Mouse (Mus musculus) hindbrain, embryonic 10.5 days (tissue): ENCODE data around the gene Kifc5b. TPM values are rescaled to one million over a fixed set of nuclear protein-coding genes. Genes with fewer than 3 reads are reported as not detected.
"Not testable (repeated sequence)": the region's sequence is repeated elsewhere in the genome, so short reads cannot be mapped to it uniquely, and the experiment has no call there.

Source experiments
- DNase-seq: peaks from one replicate; pipeline ENCODE4 v3.0.0-alpha.2; 2017; ENCODE audit warnings: low spot score
- H3K27ac ChIP-seq: fragments of 300-500 bp; sonication (generic); 2 replicates; pipeline ENCODE4 v1.5.1; 2016; ENCODE audit warnings: mild to moderate bottlenecking, moderate library complexity
- H3K27me3 ChIP-seq: fragments of 300-500 bp; sonication (generic); 2 replicates; pipeline ENCODE4 v1.6.1; 2016; ENCODE audit warnings: mild to moderate bottlenecking; ENCODE audit not compliant: poor library complexity, insufficient read depth, severe bottlenecking
- H3K36me3 ChIP-seq: fragments of 300-500 bp; sonication (generic); 2 replicates; pipeline ENCODE4 v1.6.1; 2016; ENCODE audit warnings: mild to moderate bottlenecking, moderate library complexity
- H3K4me1 ChIP-seq: fragments of 300-500 bp; sonication (generic); replicated peaks from 2 replicates; pipeline ENCODE4 v1.6.1; 2016; ENCODE audit warnings: mild to moderate bottlenecking
- H3K4me3 ChIP-seq: fragments of 300-500 bp; sonication (generic); 2 replicates; pipeline ENCODE4 v1.5.1; 2016; ENCODE audit warnings: mild to moderate bottlenecking, moderate library complexity
- H3K9me3 ChIP-seq: fragments of 300-500 bp; sonication (generic); 2 replicates; pipeline ENCODE4 v1.6.1; 2016; ENCODE audit warnings: mild to moderate bottlenecking, moderate library complexity
- WGBS: fragments of 180-500 bp; shearing (Covaris S2); methylation state at CpG from one replicate; pipeline ENCODE4 v1.1.7; 2016; 5-methylcytosine and 5-hydroxymethylcytosine counted together
- polyA plus RNA-seq: library from polyadenylated mRNA; unstranded; fragments of >200 nt; fragmentation: Nextera tagmentation; extraction: Ambion mirVana; gene quantifications from 2 replicates; pipeline ENCODE4 v1.2.1, GENCODE M21; 2016

Kifc5b gene
- polyA plus RNA-seq, 1 experiment from 2014 or later: 9.2 TPM

GRCm38 (mm10) chr17:26971247-26971905 is 54.5 kb downstream of the Kifc5b start:
- H3K4me1 ChIP-seq: peaks cover 52% of the 10 kb centered on the region
- WGBS: 59% methylated on average over 8 of the region's 8 CpGs
- no peak for DNase-seq
- no peaks in the 10 kb centered on the region for H3K27me3 ChIP-seq
- peaks cover 68% of the 10 kb centered on the region for H3K36me3 ChIP-seq
- peak overlapping the region; percentile 29; the same call in 1 of the 2 replicates for H3K27ac ChIP-seq
- H3K9me3 ChIP-seq: no peaks in the 10 kb centered on the region
- peak overlapping the region; percentile 92 for H3K4me3 ChIP-seq

- Histone ChIP-seq H3K9me3 (no peaks in the 10 kb centered on the region), H3K27me3 (no peaks in the 10 kb centered on the region), H3K36me3 (peaks cover 68% of the 10 kb centered on the region), H3K27ac (peak overlapping the region; percentile 90), H3K4me1 (peaks cover 52% of the 10 kb centered on the region), H3K4me3 (peak overlapping the region; percentile 92)
- 10% methylated on average over 3 of the region's 3 CpGs for WGBS
- no peak for DNase-seq
These were observed 55.2 kb downstream of the Kifc5b start for GRCm38 (mm10) chr17:26972107-26972506.

GRCm38 (mm10) chr17:26972703-26973574 is 56.0 kb downstream of the Kifc5b start, which contains the start of gene Zbtb9:
Gene Zbtb9 (plus strand): TSS chr17:26973167.
- WGBS: under 1% methylated on average over 75 of the region's 75 CpGs
- peak; percentile 96 for DNase-seq
- peak within 1 kb of the TSS; percentile 90 for H3K27ac ChIP-seq
- H3K4me3 ChIP-seq: peak within 1 kb of the TSS; percentile 92
- H3K4me1 ChIP-seq: peaks cover 52% of the 10 kb centered on the region
- H3K36me3 ChIP-seq: peaks cover 68% of the 10 kb centered on the region
- no peaks in the 10 kb centered on the region for H3K27me3 ChIP-seq
- H3K9me3 ChIP-seq: no peaks in the 10 kb centered on the region

- Histone ChIP-seq H3K27me3 (no peaks in the 10 kb centered on the region), H3K9me3 (no peaks in the 10 kb centered on the region), H3K4me1 (peaks cover 52% of the 10 kb centered on the region), H3K4me3 (peak overlapping the region; percentile 92; the same call in 1 of the 2 replicates), H3K27ac (no peak overlapping the region), H3K36me3 (peaks cover 68% of the 10 kb centered on the region)
- no peak for DNase-seq
- WGBS: 94% methylated on average over 15 of the region's 15 CpGs
These were observed 57.7 kb downstream of the Kifc5b start for GRCm38 (mm10) chr17:26974547-26974946.

- H3K4me1 ChIP-seq: peaks cover 52% of the 10 kb centered on the region
- H3K9me3 ChIP-seq: no peaks in the 10 kb centered on the region
- no peak overlapping the region for H3K27ac ChIP-seq
- H3K27me3 ChIP-seq: no peaks in the 10 kb centered on the region
- peaks cover 70% of the 10 kb centered on the region for H3K36me3 ChIP-seq
- DNase-seq: no peak
- no peak overlapping the region for H3K4me3 ChIP-seq
These were observed 58.5 kb downstream of the Kifc5b start for GRCm38 (mm10) chr17:26975415-26975814.

- peaks cover 70% of the 10 kb centered on the region for H3K36me3 ChIP-seq
- H3K27me3 ChIP-seq, H3K4me3 ChIP-seq, H3K27ac ChIP-seq, H3K9me3 ChIP-seq, DNase-seq: not testable (repeated sequence)
- WGBS: 93% methylated on average over 6 of the region's 6 CpGs
- H3K4me1 ChIP-seq: peaks cover 36% of the 10 kb centered on the region
These were observed 60.5 kb downstream of the Kifc5b start for GRCm38 (mm10) chr17:26977354-26977753.

GRCm38 (mm10) chr17:26979426-26979825 is 62.5 kb downstream of the Kifc5b start:
- WGBS: 80% methylated on average over 2 of the region's 2 CpGs
- Histone ChIP-seq H3K9me3 (no peaks in the 10 kb centered on the region), H3K27me3 (no peaks in the 10 kb centered on the region), H3K27ac (no peak overlapping the region), H3K36me3 (peaks cover 67% of the 10 kb centered on the region), H3K4me3 (no peak overlapping the region), H3K4me1 (peaks cover 18% of the 10 kb centered on the region)
- no peak for DNase-seq

- no peak overlapping the region for H3K4me3 ChIP-seq
- H3K4me1 ChIP-seq: peaks cover 3% of the 10 kb centered on the region; the same call in 1 of the 2 replicates
- WGBS: 80% methylated on average over 2 of the region's 2 CpGs
- no peaks in the 10 kb centered on the region for H3K27me3 ChIP-seq
- H3K27ac ChIP-seq: no peak overlapping the region
- no peaks in the 10 kb centered on the region for H3K9me3 ChIP-seq
- no peak for DNase-seq
- peaks cover 51% of the 10 kb centered on the region for H3K36me3 ChIP-seq
These were observed 64.2 kb downstream of the Kifc5b start for GRCm38 (mm10) chr17:26981050-26981449.

Other genes with a start within 250 kb of the Kifc5b start
- 3.4 and 4.6 TPM in 2 replicates for gene Crebrf, start 201.4 kb upstream of the Kifc5b start, polyA plus RNA-seq
- gene Bnip1, start 136.0 kb upstream of the Kifc5b start, polyA plus RNA-seq: 48.4 and 54.3 TPM in 2 replicates
- gene Nkx2-5, start 72.1 kb upstream of the Kifc5b start, polyA plus RNA-seq: 0.21 TPM in 1 of 2 replicates, not detected in the other
- gene Phf1, start 16.0 kb downstream of the Kifc5b start, polyA plus RNA-seq: 4.5 and 8.2 TPM in 2 replicates
- 186 and 189 TPM in 2 replicates for gene Cuta, start 22.5 kb downstream of the Kifc5b start, polyA plus RNA-seq
- gene Syngap1, start 24.2 kb downstream of the Kifc5b start, polyA plus RNA-seq: 2.0 TPM in 2 replicates
- 16.5 and 19.9 TPM in 2 replicates for gene Zbtb9, start 56.1 kb downstream of the Kifc5b start, polyA plus RNA-seq
- 2.9 and 6.6 TPM in 2 replicates for gene Bak1, start 111.9 kb downstream of the Kifc5b start, polyA plus RNA-seq
- 1.8 and 2.0 TPM in 2 replicates for gene Itpr3, start 140.2 kb downstream of the Kifc5b start, polyA plus RNA-seq
- gene Uqcc2, start 216.8 kb downstream of the Kifc5b start, polyA plus RNA-seq: 395 and 442 TPM in 2 replicates